Mouse (Mus musculus): ENCODE results near the gene Edf1. TPM values are rescaled to one million over a fixed set of nuclear protein-coding genes. Genes with fewer than 3 reads are reported as not detected.

Gene Edf1
- total and polyA plus RNA-seq, 3 experiments: 109 to 570 (median 126) TPM

GRCm38 (mm10) chr2:25608671-25609070 lies 51.0 kb downstream of the Edf1 start:
- peaks cover 19% of the 10 kb centered on the region for H3K4me1 ChIP-seq (ENCODE audit: insufficient read depth, low read depth, low read length)
- H3K4me3 ChIP-seq (ENCODE audit: low read depth, low read length): peak overlapping the region; percentile 98; the same call in 1 of the 2 replicates

More at GRCm38 (mm10) chr2:25608671-25609070, 51.0 kb downstream of the Edf1 start:
- H3K27me3 ChIP-seq (ENCODE audit: insufficient read depth, low read length): peaks cover 13% of the 10 kb centered on the region
- no peaks in the 10 kb centered on the region for H3K9me3 ChIP-seq (replicated peaks)
- DNase-seq (ENCODE audit: low spot score) (no peak), ATAC-seq (ENCODE audit: extremely low read depth, insufficient number of reproducible peaks, low FRiP score, poor library complexity, severe bottlenecking) (no peak)
- H3K36me3 ChIP-seq (replicated peaks): peaks cover 23% of the 10 kb centered on the region
- no peak for TF ChIP-seq GATA1 (IDR thresholded peaks at IDR 0.05; ENCODE audit: borderline replicate concordance, low read length)
- TF ChIP-seq TAL1 (conservative IDR thresholded peaks at IDR 0.05; ENCODE audit: low read depth, low read length): no peak
- no peak for TF ChIP-seq POLR2AphosphoS5 (IDR thresholded peaks at IDR 0.05; ENCODE audit: insufficient replicate concordance, low read depth, low read length)
- no peak for TF ChIP-seq CTCF (IDR thresholded peaks at IDR 0.05; ENCODE audit: low read depth, low read length)
- TF ChIP-seq GATA2 (IDR thresholded peaks at IDR 0.05; ENCODE audit: borderline replicate concordance, low read depth, low read length): no peak

Other genes starting within 250 kb of the Edf1 start
Only the 20 nearest of the 33 such genes appear.
- gene Fut7, start 134.6 kb upstream of the Edf1 start, total RNA-seq (2014; fragmentation: Nextera tagmentation): not detected in 2 replicates
- 0.22 TPM in 1 of 2 replicates, not detected in the other for gene Fut7, start 134.6 kb upstream of the Edf1 start, total RNA-seq (2017)
- gene Fut7, start 134.6 kb upstream of the Edf1 start, polyA plus RNA-seq (2012): not detected in 2 replicates
- 9.8 and 18.6 TPM in 2 replicates for gene Abca2, start 129.1 kb upstream of the Edf1 start, total RNA-seq (2014; fragmentation: Nextera tagmentation)
- gene Abca2, start 129.1 kb upstream of the Edf1 start, total RNA-seq (2017): 2.8 and 5.3 TPM in 2 replicates
- 5.9 and 6.0 TPM in 2 replicates for gene Abca2, start 129.1 kb upstream of the Edf1 start, polyA plus RNA-seq (2012)
- gene Clic3, start 101.0 kb upstream of the Edf1 start, total RNA-seq (2014; fragmentation: Nextera tagmentation): not detected in 2 replicates
- 0.22 TPM in 1 of 2 replicates, not detected in the other for gene Clic3, start 101.0 kb upstream of the Edf1 start, total RNA-seq (2017)
- not detected in 2 replicates for gene Clic3, start 101.0 kb upstream of the Edf1 start, polyA plus RNA-seq (2012)
- gene Paxx, start 96.8 kb upstream of the Edf1 start, total RNA-seq (2014; fragmentation: Nextera tagmentation): 16.3 and 23.2 TPM in 2 replicates
- 14.2 and 17.8 TPM in 2 replicates for gene Paxx, start 96.8 kb upstream of the Edf1 start, total RNA-seq (2017)
- gene Paxx, start 96.8 kb upstream of the Edf1 start, polyA plus RNA-seq (2012): 43.4 and 47.0 TPM in 2 replicates
- gene Ptgds, start 87.8 kb upstream of the Edf1 start, total RNA-seq (2014; fragmentation: Nextera tagmentation): not detected in 2 replicates
- gene Ptgds, start 87.8 kb upstream of the Edf1 start, total RNA-seq (2017): 0.44 TPM in 1 of 2 replicates, not detected in the other
- gene Ptgds, start 87.8 kb upstream of the Edf1 start, polyA plus RNA-seq (2012): not detected in 2 replicates
- not detected in 2 replicates for gene Lcn12, start 63.9 kb upstream of the Edf1 start, total RNA-seq (2014; fragmentation: Nextera tagmentation)
- not detected in 2 replicates for gene Lcn12, start 63.9 kb upstream of the Edf1 start, total RNA-seq (2017)
- not detected in 2 replicates for gene Lcn12, start 63.9 kb upstream of the Edf1 start, polyA plus RNA-seq (2012)
- 48.3 and 57.9 TPM in 2 replicates for gene Fbxw5, start 57.1 kb upstream of the Edf1 start, total RNA-seq (2014; fragmentation: Nextera tagmentation)
- 21.1 and 24.7 TPM in 2 replicates for gene Fbxw5, start 57.1 kb upstream of the Edf1 start, total RNA-seq (2017)
- gene Fbxw5, start 57.1 kb upstream of the Edf1 start, polyA plus RNA-seq (2012): 17.1 and 35.5 TPM in 2 replicates
- gene C8g, start 56.1 kb upstream of the Edf1 start, total RNA-seq (2014; fragmentation: Nextera tagmentation): 3.4 and 4.4 TPM in 2 replicates
- gene C8g, start 56.1 kb upstream of the Edf1 start, total RNA-seq (2017): 2.2 and 3.3 TPM in 2 replicates
- gene C8g, start 56.1 kb upstream of the Edf1 start, polyA plus RNA-seq (2012): 0.10 and 0.21 TPM in 2 replicates
- gene Traf2, start 10.9 kb upstream of the Edf1 start, total RNA-seq (2014; fragmentation: Nextera tagmentation): 7.1 and 7.9 TPM in 2 replicates
- 18.1 and 19.1 TPM in 2 replicates for gene Traf2, start 10.9 kb upstream of the Edf1 start, total RNA-seq (2017)
- 5.4 and 7.8 TPM in 2 replicates for gene Traf2, start 10.9 kb upstream of the Edf1 start, polyA plus RNA-seq (2012)
- gene Mamdc4, start 17.0 kb downstream of the Edf1 start, total RNA-seq (2014; fragmentation: Nextera tagmentation): 0.58 and 4.3 TPM in 2 replicates
- gene Mamdc4, start 17.0 kb downstream of the Edf1 start, total RNA-seq (2017): 1.9 and 5.5 TPM in 2 replicates
- gene Mamdc4, start 17.0 kb downstream of the Edf1 start, polyA plus RNA-seq (2012): 1.4 and 1.6 TPM in 2 replicates
- 1.4 and 2.1 TPM in 2 replicates for gene Phpt1, start 17.4 kb downstream of the Edf1 start, total RNA-seq (2014; fragmentation: Nextera tagmentation)
- gene Phpt1, start 17.4 kb downstream of the Edf1 start, total RNA-seq (2017): 7.1 and 12.5 TPM in 2 replicates
- gene Phpt1, start 17.4 kb downstream of the Edf1 start, polyA plus RNA-seq (2012): 6.5 and 9.5 TPM in 2 replicates
- gene Ajm1, start 23.9 kb downstream of the Edf1 start, total RNA-seq (2014; fragmentation: Nextera tagmentation): 0.63 and 1.1 TPM in 2 replicates
- 0.05 TPM in 1 of 2 replicates, not detected in the other for gene Ajm1, start 23.9 kb downstream of the Edf1 start, total RNA-seq (2017)
- 0.32 and 0.35 TPM in 2 replicates for gene Ajm1, start 23.9 kb downstream of the Edf1 start, polyA plus RNA-seq (2012)
- 73.4 and 74.9 TPM in 2 replicates for gene Rabl6, start 50.7 kb downstream of the Edf1 start, total RNA-seq (2014; fragmentation: Nextera tagmentation)
- gene Rabl6, start 50.7 kb downstream of the Edf1 start, total RNA-seq (2017): 41.5 and 43.2 TPM in 2 replicates
- gene Rabl6, start 50.7 kb downstream of the Edf1 start, polyA plus RNA-seq (2012): 79.9 and 82.4 TPM in 2 replicates
- not detected in 2 replicates for gene Ccdc183, start 59.8 kb downstream of the Edf1 start, total RNA-seq (2014; fragmentation: Nextera tagmentation)
- 0.05 TPM in 1 of 2 replicates, not detected in the other for gene Ccdc183, start 59.8 kb downstream of the Edf1 start, total RNA-seq (2017)
- gene Ccdc183, start 59.8 kb downstream of the Edf1 start, polyA plus RNA-seq (2012): not detected in 2 replicates
- not detected in 2 replicates for gene Tmem141, start 64.2 kb downstream of the Edf1 start, total RNA-seq (2014; fragmentation: Nextera tagmentation)
- not detected in 2 replicates for gene Tmem141, start 64.2 kb downstream of the Edf1 start, total RNA-seq (2017)
- not detected in 2 replicates for gene Tmem141, start 64.2 kb downstream of the Edf1 start, polyA plus RNA-seq (2012)
- not detected in 2 replicates for gene Fcna, start 70.2 kb downstream of the Edf1 start, total RNA-seq (2014; fragmentation: Nextera tagmentation)
- not detected in 2 replicates for gene Fcna, start 70.2 kb downstream of the Edf1 start, total RNA-seq (2017)
- not detected in 2 replicates for gene Fcna, start 70.2 kb downstream of the Edf1 start, polyA plus RNA-seq (2012)
- not detected in 2 replicates for gene Lcn8, start 95.3 kb downstream of the Edf1 start, total RNA-seq (2014; fragmentation: Nextera tagmentation)
- not detected in 2 replicates for gene Lcn8, start 95.3 kb downstream of the Edf1 start, total RNA-seq (2017)
- gene Lcn8, start 95.3 kb downstream of the Edf1 start, polyA plus RNA-seq (2012): not detected in 2 replicates
- not detected in 2 replicates for gene Lcn5, start 100.1 kb downstream of the Edf1 start, total RNA-seq (2014; fragmentation: Nextera tagmentation)
- not detected in 2 replicates for gene Lcn5, start 100.1 kb downstream of the Edf1 start, total RNA-seq (2017)
- gene Lcn5, start 100.1 kb downstream of the Edf1 start, polyA plus RNA-seq (2012): not detected in 2 replicates
- not detected in 2 replicates for gene Lcn6, start 118.9 kb downstream of the Edf1 start, total RNA-seq (2014; fragmentation: Nextera tagmentation)
- not detected in 2 replicates for gene Lcn6, start 118.9 kb downstream of the Edf1 start, total RNA-seq (2017)
- gene Lcn6, start 118.9 kb downstream of the Edf1 start, polyA plus RNA-seq (2012): not detected in 2 replicates
- gene Lcn10, start 124.9 kb downstream of the Edf1 start, total RNA-seq (2014; fragmentation: Nextera tagmentation): not detected in 2 replicates
- 0.17 TPM in 1 of 2 replicates, not detected in the other for gene Lcn10, start 124.9 kb downstream of the Edf1 start, total RNA-seq (2017)
- gene Lcn10, start 124.9 kb downstream of the Edf1 start, polyA plus RNA-seq (2012): not detected in 2 replicates